Mouse (Mus musculus): ENCODE data around the gene Gm10490. TPM values are rescaled to one million over a fixed set of nuclear protein-coding genes. Genes with fewer than 3 reads are reported as not detected.

Gene Gm10490
- not detected in 2 replicates for polyA plus RNA-seq (2012; rRNA removed)

DNA sequence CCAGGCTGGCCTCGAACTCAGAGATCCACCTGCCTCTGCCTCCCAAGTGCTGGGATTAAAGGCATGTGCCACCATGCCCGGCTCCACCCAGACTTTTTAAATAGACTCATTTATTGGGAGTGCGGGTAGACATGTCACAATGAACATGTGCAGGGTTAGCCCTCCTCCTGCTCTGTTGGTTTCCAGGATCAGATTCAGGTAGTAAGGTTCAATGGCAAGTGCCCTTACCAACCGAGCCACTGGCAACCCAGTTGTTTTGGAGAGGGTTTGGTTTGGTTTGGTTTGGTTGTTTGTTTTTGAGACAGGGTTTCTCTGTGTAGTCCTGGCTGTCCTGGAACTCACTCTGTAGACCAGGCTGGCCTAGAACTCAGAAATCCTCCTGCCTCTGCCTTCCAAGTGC lies at the start of gene Gm10490:
Gene Gm10490, plus strand, starts transcription at position 301 of the 400 bp plus-strand sequence.

GRCm38 (mm10) chrX:7878007-7878419 lies 31.3 kb upstream of the Gm10490 start, which contains the start of gene Pim2:
Gene Pim2, plus strand, starts transcription at chrX:7878262.

GRCm38 (mm10) chrX:7883841-7884567 lies 25.3 kb upstream of the Gm10490 start, which contains the start of gene Slc35a2:
Gene Slc35a2, plus strand, starts transcription at chrX:7884028.

GRCm38 (mm10) chrX:7898880-7899874 lies 10.2 kb upstream of the Gm10490 start, which contains the start of the genes Pqbp1 and Timm17b:
Gene Pqbp1, minus strand, starts transcription at chrX:7899269.
Gene Timm17b, plus strand, starts transcription at chrX:7899357.

DNA sequence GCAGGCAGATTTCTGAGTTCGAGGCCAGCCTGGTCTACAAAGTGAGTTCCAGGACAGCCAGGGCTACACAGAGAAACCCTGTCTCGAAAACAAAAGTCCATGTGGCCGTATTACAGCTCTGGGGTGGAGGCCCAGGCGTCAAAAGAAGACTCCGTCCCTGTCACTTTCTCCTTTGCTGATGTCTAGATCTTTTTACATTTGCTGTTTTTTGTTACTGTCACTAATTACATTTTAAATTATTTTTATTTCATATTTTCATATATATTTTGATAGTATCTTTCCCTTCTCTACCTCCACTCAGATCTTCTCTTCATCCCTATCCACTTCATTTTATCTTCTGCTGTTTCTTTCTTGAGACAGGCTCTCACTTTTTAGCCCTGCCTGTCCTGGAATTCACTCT lies 1.6 kb upstream of the Gm10490 start, which contains the start of gene Gm10491:
Gene Gm10491, minus strand, starts transcription at position 101 of the 400 bp plus-strand sequence.

GRCm38 (mm10) chrX:7919601-7920383 lies 10.4 kb downstream of the Gm10490 start, which contains the start of gene Pcsk1n:
Gene Pcsk1n, plus strand, starts transcription at chrX:7919822.

DNA sequence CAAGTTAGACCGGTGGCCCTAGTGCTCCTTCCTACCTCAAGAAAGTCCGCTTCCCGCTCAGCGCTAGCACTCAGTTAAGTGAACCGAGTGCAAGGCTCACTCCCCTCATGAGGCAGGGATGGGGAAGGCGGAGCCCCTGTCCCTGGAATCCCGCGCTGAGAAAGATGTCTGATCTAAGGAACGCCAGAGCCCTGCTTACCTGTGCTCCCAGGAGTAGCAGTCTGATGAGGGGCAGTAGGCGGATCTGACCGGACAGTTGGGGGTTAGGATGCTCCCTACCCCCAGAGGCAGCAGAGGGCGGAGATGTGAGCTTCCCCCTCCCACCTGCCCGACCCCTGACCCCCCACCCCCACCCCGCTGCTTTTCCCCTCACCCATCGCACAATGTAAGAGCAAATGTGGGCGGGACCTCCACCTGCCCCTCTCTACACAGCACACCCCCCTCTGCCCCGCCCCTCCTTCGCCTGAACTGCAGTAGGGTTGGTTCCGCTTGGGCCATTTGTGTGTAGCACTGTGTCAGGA lies 19.0 kb downstream of the Gm10490 start, which contains the start of gene Eras:
Gene Eras, minus strand, starts transcription at position 338 of the 521 bp plus-strand sequence.

GRCm38 (mm10) chrX:7947108-7947899 lies 38.0 kb downstream of the Gm10490 start, which contains the start of gene Hdac6:
Gene Hdac6, minus strand, starts transcription at chrX:7947889.

Other genes with a start within 250 kb of the Gm10490 start
- gene Plp2, start 238.2 kb upstream of the Gm10490 start, polyA plus RNA-seq (2012; rRNA removed), result 32.6 and 38.3 TPM in 2 replicates
- gene Magix, start 228.3 kb upstream of the Gm10490 start, polyA plus RNA-seq (2012; rRNA removed), result 0.31 and 0.51 TPM in 2 replicates
- gene Gpkow, start 212.4 kb upstream of the Gm10490 start, polyA plus RNA-seq (2012; rRNA removed), result 30.8 and 32.1 TPM in 2 replicates
- gene Wdr45, start 195.2 kb upstream of the Gm10490 start, polyA plus RNA-seq (2012; rRNA removed), result 43.1 and 49.2 TPM in 2 replicates
- 0.35 and 0.49 TPM in 2 replicates for gene Gm45208, start 187.3 kb upstream of the Gm10490 start, polyA plus RNA-seq (2012; rRNA removed)
- gene Praf2, start 181.1 kb upstream of the Gm10490 start, polyA plus RNA-seq (2012; rRNA removed), result 110 and 112 TPM in 2 replicates
- gene Ccdc120, start 158.6 kb upstream of the Gm10490 start, polyA plus RNA-seq (2012; rRNA removed), result 75.3 and 82.4 TPM in 2 replicates
- gene Tfe3, start 147.0 kb upstream of the Gm10490 start, polyA plus RNA-seq (2012; rRNA removed), result 10.8 and 12.2 TPM in 2 replicates
- 82.2 and 88.5 TPM in 2 replicates for gene Gripap1, start 119.8 kb upstream of the Gm10490 start, polyA plus RNA-seq (2012; rRNA removed)
- 5.8 and 6.5 TPM in 2 replicates for gene Kcnd1, start 87.3 kb upstream of the Gm10490 start, polyA plus RNA-seq (2012; rRNA removed)
- gene Otud5, start 68.2 kb upstream of the Gm10490 start, polyA plus RNA-seq (2012; rRNA removed), result 37.3 and 40.7 TPM in 2 replicates
- gene Pim2, start 31.3 kb upstream of the Gm10490 start, polyA plus RNA-seq (2012; rRNA removed), result 23.3 and 24.1 TPM in 2 replicates
- 49.2 and 53.2 TPM in 2 replicates for gene Slc35a2, start 25.5 kb upstream of the Gm10490 start, polyA plus RNA-seq (2012; rRNA removed)
- gene Pqbp1, start 10.3 kb upstream of the Gm10490 start, polyA plus RNA-seq (2012; rRNA removed), result 198 and 220 TPM in 2 replicates
- gene Timm17b, start 10.2 kb upstream of the Gm10490 start, polyA plus RNA-seq (2012; rRNA removed), result 41.4 and 42.9 TPM in 2 replicates
- not detected in 2 replicates for gene Gm10491, start 1.7 kb upstream of the Gm10490 start, polyA plus RNA-seq (2012; rRNA removed)
- gene Pcsk1n, start 10.3 kb downstream of the Gm10490 start, polyA plus RNA-seq (2012; rRNA removed), result 122 and 133 TPM in 2 replicates
- gene Eras, start 19.1 kb downstream of the Gm10490 start, polyA plus RNA-seq (2012; rRNA removed), result 0.07 and 0.17 TPM in 2 replicates
- gene Hdac6, start 38.3 kb downstream of the Gm10490 start, polyA plus RNA-seq (2012; rRNA removed), result 114 and 115 TPM in 2 replicates
- 0.04 TPM in 2 replicates for gene Gata1, start 68.5 kb downstream of the Gm10490 start, polyA plus RNA-seq (2012; rRNA removed)
- gene Glod5, start 109.0 kb downstream of the Gm10490 start, polyA plus RNA-seq (2012; rRNA removed), result 0.62 and 1.5 TPM in 2 replicates
- 40.4 and 40.9 TPM in 2 replicates for gene Suv39h1, start 165.2 kb downstream of the Gm10490 start, polyA plus RNA-seq (2012; rRNA removed)
- gene Was, start 181.0 kb downstream of the Gm10490 start, polyA plus RNA-seq (2012; rRNA removed), result 0.53 and 0.60 TPM in 2 replicates
- 270 and 294 TPM in 2 replicates for gene Wdr13, start 223.3 kb downstream of the Gm10490 start, polyA plus RNA-seq (2012; rRNA removed)
- 369 and 393 TPM in 2 replicates for gene Rbm3, start 236.3 kb downstream of the Gm10490 start, polyA plus RNA-seq (2012; rRNA removed)